Mouse (Mus musculus): ENCODE data around the gene Egfr.

The Egfr gene

GRCm38 (mm10) chr11:16752007-16752348 is at the start of gene Egfr:
Gene Egfr (plus strand): TSS chr11:16752203.
- in situ Hi-C loops (cut with MboI; ENCODE audit: unreplicated experiment in 2 of 2) = no loop called here

- in situ Hi-C loops (cut with MboI; ENCODE audit: unreplicated experiment in 2 of 2) = no loop called here
Measured at GRCm38 (mm10) chr11:16703221-16703620, 48.8 kb upstream of the Egfr start.

- in situ Hi-C loops (cut with MboI; ENCODE audit: unreplicated experiment in 2 of 2) = no loop called here
Measured at GRCm38 (mm10) chr11:16735083-16735644, 16.8 kb upstream of the Egfr start.

GRCm38 (mm10) chr11:16737323-16737722 is 14.7 kb upstream of the Egfr start:
- in situ Hi-C loops (cut with MboI; ENCODE audit: unreplicated experiment in 2 of 2) = no loop called here

GRCm38 (mm10) chr11:16738691-16739090 is 13.3 kb upstream of the Egfr start:
- in situ Hi-C loops (cut with MboI; ENCODE audit: unreplicated experiment in 2 of 2) = no loop called here

GRCm38 (mm10) chr11:16739155-16739554 is 12.8 kb upstream of the Egfr start:
- in situ Hi-C loops (cut with MboI; ENCODE audit: unreplicated experiment in 2 of 2) = no loop called here

- in situ Hi-C loops (cut with MboI; ENCODE audit: unreplicated experiment in 2 of 2) = loop anchor here in 1 of 2 experiments (5.0 kb wide), 1 partner anchor 66 kb away; no protein-coding TSS in a partner anchor
Measured at GRCm38 (mm10) chr11:16740691-16741611, 11.1 kb upstream of the Egfr start.

- in situ Hi-C loops (cut with MboI; ENCODE audit: unreplicated experiment in 2 of 2) = loop anchor here in 1 of 2 experiments (5.0 kb wide), 1 partner anchor 65 kb away; no protein-coding TSS in a partner anchor
Measured at GRCm38 (mm10) chr11:16742251-16742650, 9.8 kb upstream of the Egfr start.

GRCm38 (mm10) chr11:16742821-16743220 is 9.2 kb upstream of the Egfr start:
- in situ Hi-C loops (cut with MboI; ENCODE audit: unreplicated experiment in 2 of 2) = loop anchor here in 1 of 2 experiments (5.0 kb wide), 1 partner anchor 64 kb away; no protein-coding TSS in a partner anchor

- in situ Hi-C loops (cut with MboI; ENCODE audit: unreplicated experiment in 2 of 2) = no loop called here
Measured at GRCm38 (mm10) chr11:16751457-16751982, 483 bp upstream of the Egfr start.

- in situ Hi-C loops (cut with MboI; ENCODE audit: unreplicated experiment in 2 of 2) = no loop called here
Measured at GRCm38 (mm10) chr11:16752349-16753153, 548 bp downstream of the Egfr start.

- in situ Hi-C loops (cut with MboI; ENCODE audit: unreplicated experiment in 2 of 2) = no loop called here
Measured at GRCm38 (mm10) chr11:16753154-16754040, 1.4 kb downstream of the Egfr start.

- in situ Hi-C loops (cut with MboI; ENCODE audit: unreplicated experiment in 2 of 2) = no loop called here
Measured at GRCm38 (mm10) chr11:16759930-16760329, 7.9 kb downstream of the Egfr start.

GRCm38 (mm10) chr11:16761184-16761583 is 9.2 kb downstream of the Egfr start:
- in situ Hi-C loops (cut with MboI; ENCODE audit: unreplicated experiment in 2 of 2) = no loop called here

GRCm38 (mm10) chr11:16766038-16766815 is 14.2 kb downstream of the Egfr start:
- in situ Hi-C loops (cut with MboI; ENCODE audit: unreplicated experiment in 2 of 2) = no loop called here

GRCm38 (mm10) chr11:16767984-16768383 is 16.0 kb downstream of the Egfr start:
- in situ Hi-C loops (cut with MboI; ENCODE audit: unreplicated experiment in 2 of 2) = no loop called here

GRCm38 (mm10) chr11:16769276-16769675 is 17.3 kb downstream of the Egfr start:
- in situ Hi-C loops (cut with MboI; ENCODE audit: unreplicated experiment in 2 of 2) = no loop called here

- in situ Hi-C loops (cut with MboI; ENCODE audit: unreplicated experiment in 2 of 2) = no loop called here
Measured at GRCm38 (mm10) chr11:16769709-16770303, 17.8 kb downstream of the Egfr start.

GRCm38 (mm10) chr11:16770966-16771365 is 19.0 kb downstream of the Egfr start:
- in situ Hi-C loops (cut with MboI; ENCODE audit: unreplicated experiment in 2 of 2) = no loop called here

All from v-Abl transformed pro-B cells (cell line).